Mouse (Mus musculus): ENCODE measurements at regions not wholly inside any gene's neighbourhood (a gene's known extent, or its start where the extent isn't known, plus 50 kb on each side); places are given as distances from the start of the nearest gene placed in this dataset.
"Not testable (repeated sequence)": the region's sequence is repeated elsewhere in the genome, so short reads cannot be mapped to it uniquely, and the experiment has no call there.

GRCm38 (mm10) chr17:15247546-15248416, 128.9 kb downstream of the Dll1 start:
- no peak for DNase-seq

GRCm38 (mm10) chr17:15242976-15243635, 133.6 kb downstream of the Dll1 start:
- no peak for DNase-seq

- no peak for DNase-seq
Observed at GRCm38 (mm10) chr17:15242356-15242755, 134.3 kb downstream of the Dll1 start.

- DNase-seq: no peak
Observed at GRCm38 (mm10) chr17:15241491-15241890, 135.2 kb downstream of the Dll1 start.

GRCm38 (mm10) chr17:15240641-15241040, 136.0 kb downstream of the Dll1 start:
- not testable (repeated sequence) for DNase-seq

- DNase-seq: no peak
Observed at GRCm38 (mm10) chr17:15240011-15240410, 136.7 kb downstream of the Dll1 start.

- no peak for DNase-seq
Observed at GRCm38 (mm10) chr17:15235041-15235440, 141.6 kb downstream of the Dll1 start.

- DNase-seq: no peak
Observed at GRCm38 (mm10) chr17:15231175-15231574, 145.5 kb downstream of the Dll1 start.

- no peak for DNase-seq
Observed at GRCm38 (mm10) chr17:15229159-15229558, 147.5 kb downstream of the Dll1 start.

- no peak for DNase-seq
Observed at GRCm38 (mm10) chr17:15228077-15228476, 148.6 kb downstream of the Dll1 start.

GRCm38 (mm10) chr17:15223826-15224225, 152.8 kb downstream of the Dll1 start:
- no peak for DNase-seq

GRCm38 (mm10) chr17:15222923-15223322, 153.7 kb downstream of the Dll1 start:
- no peak for DNase-seq

GRCm38 (mm10) chr17:15214157-15214685, 162.5 kb downstream of the Dll1 start:
- no peak for DNase-seq

- DNase-seq: no peak
Observed at GRCm38 (mm10) chr17:15208808-15209173, 167.5 kb upstream of the Gm3448 start.

GRCm38 (mm10) chr17:15208030-15208807, 166.9 kb upstream of the Gm3448 start:
- peak; percentile 13 for DNase-seq

GRCm38 (mm10) chr17:15207182-15208029, 166.1 kb upstream of the Gm3448 start:
- DNase-seq: no peak

- DNase-seq: no peak
Observed at GRCm38 (mm10) chr17:15205799-15206198, 164.5 kb upstream of the Gm3448 start.

GRCm38 (mm10) chr17:15204524-15204923, 163.2 kb upstream of the Gm3448 start:
- no peak for DNase-seq

GRCm38 (mm10) chr17:15199235-15199634, 157.9 kb upstream of the Gm3448 start:
- DNase-seq: no peak

- DNase-seq: no peak
Observed at GRCm38 (mm10) chr17:15197361-15197760, 156.0 kb upstream of the Gm3448 start.

- no peak for DNase-seq
Observed at GRCm38 (mm10) chr17:15195819-15196218, 154.5 kb upstream of the Gm3448 start.

- no peak for DNase-seq
Observed at GRCm38 (mm10) chr17:15194894-15195461, 153.6 kb upstream of the Gm3448 start.

Data from thymus, postnatal 4 days (tissue).